Mouse (Mus musculus) macrophage (primary cell): ENCODE data around the gene Coq10b. TPM values are rescaled to one million over a fixed set of nuclear protein-coding genes. Genes with fewer than 3 reads are reported as not detected.
"Not testable (repeated sequence)": the region's sequence is repeated elsewhere in the genome, so short reads cannot be mapped to it uniquely, and the experiment has no call there.

Experiments
- H3K27ac ChIP-seq: fragments of 350-480 bp; formaldehyde crosslinking; 2 replicates; pipeline ENCODE4 v1.9.0; 2021
- H3K36me3 ChIP-seq: fragments of 350-480 bp; formaldehyde crosslinking; 2 replicates; pipeline ENCODE4 v1.9.0; 2021; ENCODE audit errors: inconsistent target
- H3K4me3 ChIP-seq: fragments of 350-480 bp; formaldehyde crosslinking; 2 replicates; pipeline ENCODE4 v1.9.0; 2021; ENCODE audit errors: inconsistent target
- H3K79me2 ChIP-seq: fragments of 350-480 bp; formaldehyde crosslinking; 2 replicates; pipeline ENCODE4 v1.9.0; 2021; ENCODE audit errors: inconsistent target
- WGBS: methylation state at CpG from one replicate; pipeline ENCODE4 v1.1.7; 2026; ENCODE audit warnings: inconsistent platforms; ENCODE audit not compliant: missing documents; 5-methylcytosine and 5-hydroxymethylcytosine counted together
- polyA plus RNA-seq: library from polyadenylated mRNA; stranded (reverse); fragments of 250-400 nt; gene quantifications from 3 replicates; pipeline ENCODE4 v1.2.4, GENCODE M21; 2018; ENCODE audit warnings: inconsistent platforms

The Coq10b gene
- polyA plus RNA-seq, 1 experiment from 2014 or later, result 15.3 TPM

DNA sequence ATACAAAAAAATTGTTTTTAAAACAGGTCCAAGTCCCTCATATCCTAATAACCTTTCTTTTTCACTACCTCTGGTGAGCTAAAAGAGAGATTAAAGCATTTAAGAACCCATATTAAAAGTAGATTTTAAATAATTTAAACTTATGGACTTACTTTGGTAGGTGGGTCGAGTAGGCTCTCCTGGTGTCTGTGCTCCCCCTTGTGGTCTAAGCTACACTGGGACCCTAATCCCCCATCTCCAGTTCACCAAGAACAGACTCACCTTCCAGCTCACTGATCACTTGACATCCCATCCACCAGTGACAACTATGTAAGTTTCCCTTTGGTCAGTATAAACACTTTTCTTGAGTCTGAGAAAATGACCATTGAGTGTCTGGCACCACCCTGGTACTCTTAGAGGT is 10.3 kb upstream of the Coq10b start:
- Histone ChIP-seq H3K36me3 (no peaks in the 10 kb centered on the region), H3K27ac (no peak overlapping the region), H3K4me3 (no peak overlapping the region), H3K79me2 (no peaks in the 10 kb centered on the region)
- 91% methylated on average over 1 of the region's 1 CpGs for WGBS

DNA sequence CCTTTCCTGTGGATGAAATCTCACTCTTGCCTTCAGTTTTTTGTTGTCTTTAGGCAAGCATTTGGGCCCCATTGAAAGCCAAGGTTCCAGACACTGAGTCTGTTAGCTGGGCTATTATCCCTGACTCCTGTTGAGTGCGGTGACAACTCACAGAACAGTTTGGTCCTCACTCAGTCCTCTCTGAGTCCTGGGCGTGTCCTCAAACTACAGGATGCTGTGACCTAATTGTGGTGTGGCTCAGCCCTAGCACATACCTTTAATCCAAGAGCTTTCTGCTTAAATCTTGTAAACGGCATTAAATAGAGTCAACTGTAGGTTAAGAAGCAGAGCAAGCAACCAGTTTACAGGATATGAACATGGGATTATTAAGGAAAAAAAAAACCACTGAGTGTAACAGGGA is 9.4 kb upstream of the Coq10b start:
- Histone ChIP-seq H3K27ac (no peak overlapping the region), H3K79me2 (no peaks in the 10 kb centered on the region), H3K36me3 (no peaks in the 10 kb centered on the region), H3K4me3 (no peak overlapping the region)
- 92% methylated on average over 3 of the region's 3 CpGs for WGBS

DNA sequence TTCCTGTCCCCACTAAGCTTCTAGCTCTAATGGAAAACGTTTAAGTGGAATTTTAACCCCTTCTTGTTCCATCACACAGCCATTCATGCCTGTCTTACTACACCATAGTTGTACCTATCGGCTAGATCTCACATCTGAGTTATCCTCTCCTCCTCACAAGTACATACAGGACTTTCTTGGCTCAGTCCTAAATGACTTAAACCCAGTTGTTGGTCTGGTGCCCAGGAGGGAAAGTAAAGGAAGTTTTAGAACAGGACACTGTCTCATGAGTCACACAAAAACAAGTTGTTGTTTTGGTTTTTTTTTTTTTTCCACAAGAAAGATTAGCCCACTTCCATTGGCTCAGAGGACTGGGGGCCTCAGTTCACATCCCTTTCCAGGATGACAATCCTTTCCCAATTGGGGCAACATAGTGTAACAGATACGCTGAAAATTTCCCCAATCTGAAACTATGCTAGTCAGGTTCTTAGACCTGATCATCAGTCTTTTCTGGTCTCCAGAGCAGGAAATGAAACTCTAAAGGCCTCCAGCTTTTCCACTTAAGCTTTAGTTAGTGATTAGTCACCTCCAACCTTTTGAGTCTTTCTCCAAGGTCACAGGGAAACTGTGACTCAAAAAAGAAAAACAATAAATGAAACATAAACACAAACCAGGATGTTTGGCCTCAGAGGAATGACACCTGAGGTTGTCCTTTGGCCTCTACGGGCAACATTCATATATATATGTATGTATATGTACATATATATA is 3.6 kb upstream of the Coq10b start:
- no peaks in the 10 kb centered on the region for H3K36me3 ChIP-seq
- H3K4me3 ChIP-seq, result no peak overlapping the region
- peaks cover 9% of the 10 kb centered on the region for H3K79me2 ChIP-seq
- no peak overlapping the region for H3K27ac ChIP-seq
- 63% methylated on average over 3 of the region's 4 CpGs for WGBS

DNA sequence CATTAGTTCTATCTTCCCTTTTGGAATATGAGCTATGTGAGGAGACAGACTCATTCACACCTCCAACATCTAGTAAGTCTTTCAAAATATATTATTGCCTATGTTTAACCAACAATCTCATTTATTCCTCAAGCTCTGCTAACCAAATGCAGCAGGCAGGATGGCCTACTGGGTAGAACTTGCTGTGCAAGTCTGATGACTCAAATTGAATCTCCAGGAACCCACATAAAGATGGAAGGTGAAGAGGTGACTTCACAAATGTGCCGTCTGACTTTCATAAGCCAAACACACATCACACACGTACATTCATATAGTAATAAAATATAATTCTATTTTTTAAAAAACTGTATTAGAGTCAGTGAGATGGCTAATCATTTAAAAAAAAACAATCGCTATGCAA is 899 bp upstream of the Coq10b start:
- Histone ChIP-seq H3K36me3 (no peaks in the 10 kb centered on the region), H3K4me3 (no peak overlapping the region), H3K27ac (no peak overlapping the region), H3K79me2 (peaks cover 31% of the 10 kb centered on the region)
- WGBS, result 89% methylated on average over 3 of the region's 3 CpGs

DNA sequence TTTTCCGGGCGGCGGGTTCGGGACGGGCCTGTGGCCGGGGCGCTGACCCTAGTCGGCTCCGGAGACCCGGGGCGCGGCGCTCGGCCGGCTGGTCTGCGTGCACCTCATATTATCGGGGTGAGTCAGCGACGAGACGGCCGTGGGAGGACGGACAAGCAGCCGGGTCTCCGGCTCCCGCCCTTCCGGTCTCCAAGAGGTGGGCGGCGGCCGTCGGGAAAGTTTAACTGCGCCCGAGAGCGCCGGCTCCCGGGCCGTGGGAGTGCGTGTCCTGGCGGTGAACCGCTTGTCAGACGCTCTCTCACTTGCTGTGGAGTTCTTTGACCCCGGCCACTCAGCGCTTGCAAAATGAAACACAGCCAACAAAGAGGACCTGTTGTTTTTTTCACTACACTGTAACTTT is 435 bp downstream of the Coq10b start:
- H3K36me3 ChIP-seq, result no peaks in the 10 kb centered on the region
- 0 out of 2 replicates have a peak overlapping the region, but pooled peaks have one; percentile 8 for H3K27ac ChIP-seq
- 0% methylated on average over 42 of the region's 42 CpGs for WGBS

DNA sequence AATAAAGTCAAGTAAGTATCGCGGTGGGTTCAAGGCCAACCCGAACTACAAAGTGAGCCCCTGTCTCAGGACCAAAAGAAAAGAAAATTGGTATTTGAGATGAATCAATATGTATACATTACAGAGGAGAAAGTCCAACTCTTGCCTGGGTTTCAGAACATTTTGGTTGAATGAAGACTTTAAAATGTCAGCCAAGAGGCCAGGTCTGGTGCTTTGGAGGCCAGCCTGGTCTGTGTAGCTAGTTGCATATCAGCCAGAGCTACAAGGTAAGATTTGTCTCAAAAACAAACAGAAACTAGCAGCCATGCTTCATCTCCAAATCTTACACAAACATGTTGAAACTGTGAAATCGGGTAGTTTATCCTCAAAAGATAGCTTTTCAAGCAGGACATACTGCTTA is 1.0 kb downstream of the Coq10b start:
- Histone ChIP-seq H3K79me2 (peaks cover 46% of the 10 kb centered on the region), H3K27ac (0 out of 2 replicates have a peak overlapping the region, but pooled peaks have one; percentile 8), H3K4me3 (peak overlapping the region; percentile 50), H3K36me3 (no peaks in the 10 kb centered on the region)
- 84% methylated on average over 4 of the region's 4 CpGs for WGBS

More for the DNA sequence above, 435 bp downstream of the Coq10b start:
- peaks cover 44% of the 10 kb centered on the region for H3K79me2 ChIP-seq
- H3K4me3 ChIP-seq, result peak overlapping the region; percentile 50

DNA sequence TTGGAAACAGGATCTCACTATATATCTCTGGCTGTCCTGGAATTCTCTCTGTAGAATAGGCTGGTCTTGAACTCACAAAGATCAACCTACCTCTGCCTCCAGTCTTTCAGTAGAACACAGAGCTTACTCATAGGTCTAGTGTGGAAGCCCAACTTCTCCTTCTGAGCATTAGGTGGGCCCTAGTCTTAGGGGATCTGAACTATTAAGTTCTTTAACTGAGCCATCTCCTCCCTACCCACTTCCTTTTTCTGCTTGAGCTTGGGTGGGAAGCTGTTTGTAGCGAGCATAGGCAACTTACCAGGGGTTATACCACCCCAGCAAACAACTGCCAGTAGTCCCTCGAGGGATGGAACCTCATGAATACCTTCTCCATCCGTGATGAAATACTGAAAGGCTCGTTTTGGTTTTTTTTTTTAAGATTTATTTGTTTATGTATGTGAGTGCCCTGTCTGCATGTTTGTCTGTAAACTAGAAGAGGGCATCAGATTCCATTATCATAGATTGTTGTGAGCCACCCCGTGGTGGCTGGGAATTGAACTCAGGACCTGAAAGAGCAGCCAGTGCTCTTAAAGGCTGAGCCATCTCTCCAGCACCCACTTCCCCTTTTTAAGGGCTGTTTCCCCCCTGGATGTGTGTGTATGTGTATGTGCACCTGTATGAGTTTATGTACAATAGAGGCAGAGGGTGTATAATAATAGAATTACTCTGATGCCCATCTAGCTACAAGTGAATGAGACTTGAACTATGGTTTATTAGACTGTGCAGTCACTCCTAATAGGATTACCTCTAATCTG is 2.9 kb downstream of the Coq10b start:
- Histone ChIP-seq H3K4me3 (no peak overlapping the region), H3K36me3 (no peaks in the 10 kb centered on the region), H3K27ac (no peak overlapping the region), H3K79me2 (peaks cover 65% of the 10 kb centered on the region)
- WGBS, result 56% methylated on average over 5 of the region's 5 CpGs

DNA sequence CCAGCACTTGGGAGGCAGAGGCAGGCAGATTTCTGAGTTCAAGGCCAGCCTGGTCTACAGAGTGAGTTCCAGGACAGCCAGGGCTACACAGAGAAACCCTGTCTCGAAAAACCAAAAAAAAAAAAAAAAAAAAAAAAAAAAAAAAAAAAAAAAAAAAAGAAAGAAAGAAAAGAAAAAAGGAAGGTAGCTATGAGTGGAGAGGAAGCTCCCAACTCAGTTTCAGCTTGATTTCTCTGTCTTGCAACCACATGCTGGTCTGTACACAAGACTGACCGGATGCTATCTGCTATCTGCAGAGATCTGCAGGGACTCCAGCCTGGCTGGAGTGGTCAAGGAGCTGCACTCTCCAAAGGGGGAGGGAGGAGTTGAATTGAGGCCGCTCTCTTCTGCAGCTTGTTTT is 5.8 kb downstream of the Coq10b start:
- WGBS, result 79% methylated on average over 2 of the region's 3 CpGs

DNA sequence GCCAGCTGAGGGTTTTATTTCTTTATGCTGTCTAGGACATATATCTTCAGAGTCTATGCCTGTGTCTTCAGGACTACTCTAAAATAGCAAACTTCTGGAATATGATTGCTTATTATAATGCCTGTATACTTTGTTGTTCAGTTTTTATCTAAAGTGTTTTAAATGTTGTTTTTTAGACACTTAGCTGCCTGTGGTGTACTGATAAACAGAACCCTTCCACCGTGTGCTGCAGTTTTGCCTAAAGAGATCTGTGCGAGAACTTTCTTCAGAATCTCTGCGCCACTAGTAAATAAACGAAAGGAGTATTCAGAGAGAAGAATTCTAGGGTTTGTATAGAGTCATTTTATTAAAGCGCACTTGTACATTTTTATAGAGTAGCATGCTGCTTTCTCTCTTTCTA is 8.5 kb downstream of the Coq10b start:
- Histone ChIP-seq H3K79me2 (peaks cover 46% of the 10 kb centered on the region), H3K27ac (no peak overlapping the region), H3K36me3 (peaks cover 20% of the 10 kb centered on the region), H3K4me3 (no peak overlapping the region)
- WGBS, result 99% methylated on average over 5 of the region's 5 CpGs

More for the DNA sequence above, 5.8 kb downstream of the Coq10b start:
- Histone ChIP-seq H3K36me3 (peaks cover 14% of the 10 kb centered on the region; the same call in 1 of the 2 replicates), H3K79me2 (peaks cover 68% of the 10 kb centered on the region)
- H3K27ac ChIP-seq, H3K4me3 ChIP-seq: not testable (repeated sequence)

DNA sequence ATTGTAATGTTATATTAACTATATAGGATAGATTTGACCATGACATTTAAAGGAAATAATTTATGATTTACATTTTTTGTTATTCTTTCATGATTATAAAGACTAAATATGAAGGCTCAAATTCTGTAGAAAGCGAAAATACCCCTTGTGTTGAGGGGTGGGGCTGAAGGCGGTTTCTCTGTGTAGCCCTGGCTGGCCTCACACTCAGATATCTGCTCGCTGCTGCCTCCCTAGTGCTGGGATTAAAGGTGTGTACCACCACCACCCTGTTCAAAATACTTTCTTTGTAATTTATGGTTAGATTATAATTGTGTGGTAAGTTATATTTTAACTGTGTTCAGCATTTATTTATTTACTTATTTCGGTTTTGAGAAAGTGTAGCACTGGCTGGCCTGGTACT is 9.2 kb downstream of the Coq10b start:
- Histone ChIP-seq H3K4me3 (no peak overlapping the region), H3K27ac (no peak overlapping the region), H3K79me2 (peaks cover 39% of the 10 kb centered on the region), H3K36me3 (peaks cover 25% of the 10 kb centered on the region)
- WGBS, result 95% methylated on average over 4 of the region's 4 CpGs

DNA sequence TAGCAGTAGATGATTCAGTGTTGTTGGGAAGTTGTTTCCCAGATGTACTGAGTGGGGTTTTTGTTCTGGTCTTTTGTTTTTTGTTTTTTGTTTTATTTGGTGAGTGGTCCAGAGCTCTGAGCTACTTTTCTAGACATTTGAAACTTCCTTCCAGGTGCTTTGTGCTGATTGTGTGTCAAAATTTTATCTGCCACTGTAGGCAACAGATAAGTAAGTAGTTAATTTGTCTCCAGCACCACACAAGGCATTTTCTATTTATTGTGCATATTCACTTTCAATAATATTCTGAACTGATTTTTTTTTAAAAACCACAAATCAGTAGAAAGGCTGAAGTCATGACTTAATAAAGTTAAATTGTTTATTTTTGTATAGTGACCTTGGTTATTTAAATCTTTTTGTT is 19.8 kb downstream of the Coq10b start:
- not testable (repeated sequence) for H3K4me3 ChIP-seq, H3K27ac ChIP-seq, H3K79me2 ChIP-seq
- peaks cover 35% of the 10 kb centered on the region for H3K36me3 ChIP-seq

DNA sequence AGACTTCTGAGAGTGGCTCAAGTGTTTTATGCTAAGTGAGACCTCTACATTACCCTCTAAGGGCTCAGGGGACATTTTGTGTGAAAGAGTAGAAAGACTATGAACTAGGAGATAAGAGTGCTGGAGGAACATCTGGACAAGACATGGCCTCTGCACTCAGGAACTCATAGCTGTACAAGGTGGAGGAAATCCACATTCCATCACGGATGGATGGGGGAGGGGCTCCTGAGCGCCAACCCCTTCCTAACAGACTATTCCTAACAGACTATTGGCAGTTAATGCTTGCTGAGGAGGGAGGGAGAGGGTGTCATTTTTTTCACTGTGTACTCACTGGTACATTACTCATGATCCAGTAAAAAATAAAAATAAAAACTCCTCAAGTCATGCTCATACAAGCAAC is 22.2 kb downstream of the Coq10b start:
- no peak overlapping the region for H3K4me3 ChIP-seq
- no peak overlapping the region for H3K27ac ChIP-seq
- H3K79me2 ChIP-seq, result no peaks in the 10 kb centered on the region
- 95% methylated on average over 2 of the region's 2 CpGs for WGBS
- peaks cover 35% of the 10 kb centered on the region for H3K36me3 ChIP-seq

DNA sequence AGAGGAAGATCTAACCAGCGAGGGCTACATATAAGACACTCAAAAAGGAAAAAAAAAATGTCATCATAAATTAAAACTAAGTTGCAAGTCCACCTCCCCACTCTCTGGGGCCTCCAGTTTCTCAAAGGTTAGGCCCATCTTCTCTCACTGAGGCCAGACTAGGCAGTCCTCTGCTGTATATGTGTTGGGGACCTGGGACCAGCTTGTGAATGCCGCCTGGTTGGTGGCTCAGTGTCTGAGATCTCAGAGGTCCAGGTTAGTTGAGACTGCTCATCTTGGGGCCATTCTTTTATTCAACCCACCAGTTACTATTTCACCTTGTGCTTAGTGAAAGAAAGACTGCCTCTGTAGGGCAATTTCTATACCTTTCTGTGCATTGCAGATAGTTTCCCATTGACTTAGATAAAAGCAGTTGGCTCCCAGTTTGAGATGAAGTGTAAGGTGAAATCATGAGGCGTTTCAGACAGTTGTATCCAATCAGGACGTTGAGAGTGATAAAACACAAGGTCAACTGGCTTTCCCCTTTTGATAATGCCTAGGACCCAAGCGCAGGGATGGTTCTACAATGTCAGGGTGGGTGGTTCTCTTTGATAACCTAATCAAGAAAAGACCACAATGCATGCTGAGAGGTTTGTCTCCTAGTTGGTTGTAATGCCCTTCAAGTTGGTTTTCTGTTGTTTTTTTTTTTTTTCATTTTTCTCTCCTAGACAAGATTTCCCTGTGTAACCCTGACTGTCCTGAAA is 23.3 kb downstream of the Coq10b start:
- Histone ChIP-seq H3K36me3 (peaks cover 37% of the 10 kb centered on the region), H3K27ac (no peak overlapping the region), H3K4me3 (no peak overlapping the region), H3K79me2 (no peaks in the 10 kb centered on the region)
- WGBS, result 96% methylated on average over 5 of the region's 5 CpGs

DNA sequence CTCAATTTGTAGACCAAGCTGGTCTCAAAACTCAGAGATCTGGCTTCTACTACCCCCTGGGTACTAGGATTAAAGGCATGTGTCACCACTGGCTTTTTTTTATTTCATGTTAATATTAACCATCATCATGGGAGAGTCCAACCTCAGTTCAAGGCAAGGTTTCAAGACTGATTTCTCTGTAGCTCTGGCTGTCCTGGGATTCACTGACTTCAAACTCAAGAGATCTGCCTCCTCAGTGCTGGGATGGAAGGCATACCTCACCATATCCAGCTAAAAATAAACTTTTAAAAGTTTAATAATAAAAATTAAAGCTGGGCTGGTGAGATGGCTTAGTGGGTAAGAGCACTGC is 23.8 kb downstream of the Coq10b start:
- H3K4me3 ChIP-seq, result no peak overlapping the region
- H3K27ac ChIP-seq, result no peak overlapping the region
- peaks cover 36% of the 10 kb centered on the region for H3K36me3 ChIP-seq
- no peaks in the 10 kb centered on the region for H3K79me2 ChIP-seq
